In the genomic region with DNA sequence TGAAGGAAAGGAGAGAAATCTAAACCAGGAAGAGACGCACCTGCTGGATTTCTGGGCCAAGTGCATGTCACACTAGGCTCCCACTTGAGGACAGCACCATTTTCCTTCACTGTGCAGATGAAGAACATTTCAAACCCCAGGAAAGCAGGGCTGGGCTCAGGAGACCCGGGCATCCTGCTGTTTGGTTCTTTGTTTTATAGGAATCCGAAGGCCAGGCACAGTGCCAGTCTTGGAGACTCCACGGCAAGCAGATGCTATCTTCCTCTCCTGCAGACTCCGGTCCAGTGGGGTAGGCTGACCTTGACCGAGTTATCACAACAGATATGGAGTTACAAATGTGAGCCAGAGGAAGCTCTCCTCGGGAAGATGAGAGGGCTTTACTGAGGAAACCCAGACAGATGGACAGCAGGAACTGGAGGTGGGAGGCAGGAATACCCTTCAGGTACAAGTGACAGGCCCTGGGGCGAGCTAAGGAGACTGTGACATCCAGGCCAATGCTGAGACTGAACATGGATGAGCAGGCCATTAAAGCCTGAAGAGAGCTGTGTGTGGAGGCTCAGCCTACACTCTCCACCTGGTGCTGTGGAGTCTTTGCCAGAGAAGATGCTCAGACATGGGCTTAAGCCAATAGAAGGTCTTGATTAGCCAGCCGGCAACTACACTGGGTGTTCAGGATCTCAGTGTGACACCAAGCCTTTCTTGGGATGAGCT, we compare ENCODE assay signal across 11 mouse cellular contexts.
DNase-seq lines count a peak whose midpoint lies in the region; ATAC-seq and TF ChIP-seq lines count a peak whose summit lies in the region.
"Had no signal": no experiment of that assay in that cellular context is flagged by ENCODE, and none has a peak within 500 bp of the region (broad histone marks: within the 10 kb centered on the region; RNA-seq: fewer than 3 reads in every experiment).

No protein-coding gene starts in this region.

- peaks cover 70% of the 10 kb centered on the region for H3K4me1 ChIP-seq in neural tube, embryonic 13.5 days (replicated peaks)
- peaks cover 51% of the 10 kb centered on the region for H3K4me1 ChIP-seq in hindbrain, embryonic 14.5 days (replicated peaks; ENCODE audit: control insufficient read depth, insufficient read depth, low read length)
- H3K4me1 ChIP-seq in kidney, embryonic 15.5 days = peaks cover 46% of the 10 kb centered on the region

- WGBS in neural tube, embryonic 13.5 days = 54% methylated on average over 9 of the region's 9 CpGs
- 49% methylated on average over 9 of the region's 9 CpGs for WGBS in hindbrain, embryonic 14.5 days
- 39% methylated on average over 9 of the region's 9 CpGs for WGBS in kidney, embryonic 15.5 days

- H3K4me2 ChIP-seq in neural tube, embryonic 13.5 days = peak overlapping the region; percentile 35; the same call in 1 of the 2 replicates
- no peak overlapping the region for H3K4me2 ChIP-seq in hindbrain, embryonic 14.5 days (replicated peaks)
- no peak overlapping the region for H3K4me2 ChIP-seq in kidney, embryonic 15.5 days
- H3K4me2 ChIP-seq: embryonic facial prominence, embryonic 12.5 days had no signal

- ATAC-seq in neural tube, embryonic 13.5 days (ENCODE audit: low read depth) = no peak
- ATAC-seq in hindbrain, embryonic 14.5 days (ENCODE audit: low FRiP score) = no peak; the same call in 1 of the 2 replicates
- no peak for ATAC-seq in kidney, embryonic 15.5 days (replicated peaks; ENCODE audit: low FRiP score)

- no peaks in the 10 kb centered on the region for H3K9me3 ChIP-seq in neural tube, embryonic 13.5 days
- H3K9me3 ChIP-seq in hindbrain, embryonic 14.5 days (ENCODE audit: control insufficient read depth, low read length) = no peaks in the 10 kb centered on the region
- no peaks in the 10 kb centered on the region for H3K9me3 ChIP-seq in kidney, embryonic 15.5 days (replicated peaks)
- H3K9me3 ChIP-seq: embryonic facial prominence, embryonic 12.5 days had no signal

- DNase-seq in neural tube, embryonic 10.5 days (ENCODE audit: extremely low spot score, low spot score) = no peak
- DNase-seq in brain, embryonic 14.5 days (ENCODE audit: low read depth) = peak; percentile 65
- DNase-seq in hindbrain, embryonic 14.5 days (ENCODE audit: low spot score) = peak; percentile 27
- DNase-seq in right cerebral cortex, postnatal 14 days = peak; percentile 34
- DNase-seq in frontal cortex, postnatal 14 days (ENCODE audit: low spot score in 2 of 2) = no peak
- DNase-seq in spleen, postnatal 36 days (ENCODE audit: low spot score in 2 of 2) = no peak

- no peak overlapping the region for H3K4me3 ChIP-seq in neural tube, embryonic 13.5 days
- H3K4me3 ChIP-seq in hindbrain, embryonic 14.5 days (replicated peaks; ENCODE audit: low read length) = no peak overlapping the region
- no peak overlapping the region for H3K4me3 ChIP-seq in kidney, embryonic 15.5 days (replicated peaks)
- H3K4me3 ChIP-seq: embryonic facial prominence, embryonic 12.5 days had no signal

- TF ChIP-seq CTCF in brain, embryonic 14.5 days (IDR thresholded peaks at IDR 0.05; ENCODE audit: borderline replicate concordance, extremely low read depth, insufficient read depth, insufficient read length) = no peak

- no peaks in the 10 kb centered on the region for H3K36me3 ChIP-seq in neural tube, embryonic 13.5 days
- no peaks in the 10 kb centered on the region for H3K36me3 ChIP-seq in hindbrain, embryonic 14.5 days (replicated peaks; ENCODE audit: control insufficient read depth, insufficient read depth)
- H3K36me3 ChIP-seq in kidney, embryonic 15.5 days = no peaks in the 10 kb centered on the region
- H3K36me3 ChIP-seq: embryonic facial prominence, embryonic 12.5 days; G1E had no signal

- no peak for TF ChIP-seq POLR2A in brain, embryonic 14.5 days (IDR thresholded peaks at IDR 0.05; ENCODE audit: borderline replicate concordance, extremely low read depth, insufficient read depth, insufficient read length, poor library complexity, severe bottlenecking)

- H3K27ac ChIP-seq in neural tube, embryonic 13.5 days (replicated peaks) = peak overlapping the region; percentile 89
- H3K27ac ChIP-seq in hindbrain, embryonic 14.5 days = peak overlapping the region; percentile 76
- H3K27ac ChIP-seq in kidney, embryonic 15.5 days = no peak overlapping the region
- H3K27ac ChIP-seq: embryonic facial prominence, embryonic 12.5 days; liver, embryonic 14.5 days had no signal

- no peaks in the 10 kb centered on the region for H3K27me3 ChIP-seq in neural tube, embryonic 13.5 days
- no peaks in the 10 kb centered on the region for H3K27me3 ChIP-seq in hindbrain, embryonic 14.5 days (ENCODE audit: control insufficient read depth, insufficient read depth, low read length)
- H3K27me3 ChIP-seq in kidney, embryonic 15.5 days = no peaks in the 10 kb centered on the region
- H3K27me3 ChIP-seq: embryonic facial prominence, embryonic 12.5 days had no signal

- H3K9ac ChIP-seq in neural tube, embryonic 13.5 days = no peak overlapping the region
- H3K9ac ChIP-seq in hindbrain, embryonic 14.5 days = no peak overlapping the region
- H3K9ac ChIP-seq in kidney, embryonic 15.5 days = no peak overlapping the region
- H3K9ac ChIP-seq: embryonic facial prominence, embryonic 12.5 days; liver, embryonic 14.5 days had no signal

Comparison
In these comparisons a context has a peak if more than half of its experiments do, and no peak if none do; other contexts are left out.
1. DNase-seq: peak in brain, embryonic 14.5 days (single experiment), hindbrain, embryonic 14.5 days (single experiment) and right cerebral cortex, postnatal 14 days (single experiment); none in neural tube, embryonic 10.5 days (single experiment), frontal cortex, postnatal 14 days (0 of 2) and spleen, postnatal 36 days (0 of 2).